Mouse (Mus musculus) CH12.LX (cell line): ENCODE results near the gene Nfkbia. TPM values are rescaled to one million over a fixed set of nuclear protein-coding genes. Genes with fewer than 3 reads are reported as not detected.

Experiments used
- DNase-seq: peaks from one replicate; pipeline ENCODE4 v3.0.0-alpha.2; 2013; ENCODE audit errors: extremely low read depth
- H3K27ac ChIP-seq: 2 replicates; pipeline ENCODE4 v1.5.1; 2012; ENCODE audit warnings: low read depth, mild to moderate bottlenecking, control low read depth, moderate library complexity; ENCODE audit not compliant: insufficient read depth
- H3K27me3 ChIP-seq: replicated peaks from 2 replicates; pipeline ENCODE3; 2012; ENCODE audit warnings: inconsistent platforms
- H3K36me3 ChIP-seq, 2 experiments: replicated peaks in 1 of 2; 2 replicates each; pipeline versions ENCODE3 to v1.6.1; 2012; ENCODE audit warnings: inconsistent platforms in 1 of 2, low read length in 1 of 2, mild to moderate bottlenecking in 1 of 2, mixed read lengths in 1 of 2, moderate library complexity in 1 of 2; ENCODE audit not compliant: control insufficient read depth in 1 of 2, insufficient read depth in 1 of 2
- H3K4me1 ChIP-seq, 2 experiments: 2 replicates each; pipeline ENCODE4 v1.6.1; 2012; ENCODE audit warnings: inconsistent platforms in 1 of 2, moderate library complexity in 1 of 2; ENCODE audit not compliant: insufficient read depth in 2 of 2, control insufficient read depth in 1 of 2
- H3K4me2 ChIP-seq: 2 replicates; pipeline ENCODE4 v1.6.1; 2012; ENCODE audit warnings: low read depth, mild to moderate bottlenecking, control low read depth; ENCODE audit not compliant: poor library complexity, insufficient read depth, severe bottlenecking
- H3K4me3 ChIP-seq, 3 experiments: fragments of 150-350 bp in 1 of 3; sonication (generic) in 1 of 3; replicated peaks in 1 of 3; 2 replicates each; pipeline versions ENCODE3 to v1.5.1; 2011 to 2012; ENCODE audit warnings: low read depth in 2 of 3, low read length in 2 of 3, mild to moderate bottlenecking in 2 of 3, moderate library complexity in 2 of 3, control low read depth in 1 of 3, improper control_type of control experiment in 1 of 3, inconsistent platforms in 1 of 3, mixed read lengths in 1 of 3; ENCODE audit not compliant: poor library complexity in 1 of 3
- H3K79me2 ChIP-seq: replicated peaks from 2 replicates; pipeline ENCODE4 v1.6.1; 2012; ENCODE audit warnings: mild to moderate bottlenecking, moderate library complexity; ENCODE audit not compliant: control insufficient read depth, poor library complexity, insufficient read depth, severe bottlenecking; ENCODE audit errors: extremely low read depth
- H3K9ac ChIP-seq: 2 replicates; pipeline ENCODE4 v1.6.1; 2012; ENCODE audit warnings: low read depth, mild to moderate bottlenecking, control low read depth, moderate library complexity; ENCODE audit not compliant: insufficient read depth
- H3K9me3 ChIP-seq: replicated peaks from 2 replicates; pipeline ENCODE3; 2012; ENCODE audit warnings: low read length, inconsistent platforms, mixed read lengths
- BHLHE40 ChIP-seq: IDR thresholded peaks from 2 replicates; pipeline ENCODE4 v1.6.1; 2011; ENCODE audit warnings: mild to moderate bottlenecking, low read depth, low read length, improper control_type of control experiment
- CHD1 ChIP-seq: IDR thresholded peaks from 2 replicates; pipeline ENCODE4 v1.6.1; 2012; ENCODE audit warnings: low read depth, low read length, improper control_type of control experiment, inconsistent platforms
- CHD2 ChIP-seq: IDR thresholded peaks from 2 replicates; pipeline ENCODE4 v1.6.1; 2011; ENCODE audit warnings: low read length, improper control_type of control experiment
- CTCF ChIP-seq, 2 experiments: IDR thresholded peaks in 1 of 2; conservative IDR thresholded peaks in 1 of 2; 2 replicates each; pipeline ENCODE4 v1.5.1; 2011 to 2012; ENCODE audit warnings: low read depth in 2 of 2, low read length in 2 of 2, improper control_type of control experiment in 1 of 2, inconsistent platforms in 1 of 2, mild to moderate bottlenecking in 1 of 2, moderate library complexity in 1 of 2
- ELF1 ChIP-seq: IDR thresholded peaks from 2 replicates; pipeline ENCODE4 v1.6.1; 2014; ENCODE audit warnings: low read depth, mild to moderate bottlenecking, inconsistent platforms, low read length, improper control_type of control experiment
- EP300 ChIP-seq: IDR thresholded peaks from 2 replicates; pipeline ENCODE4 v1.6.1; 2011; ENCODE audit warnings: low read length, improper control_type of control experiment
- ETS1 ChIP-seq: conservative IDR thresholded peaks from 2 replicates; pipeline ENCODE4 v1.6.1; 2012; ENCODE audit warnings: low read depth, mild to moderate bottlenecking, inconsistent platforms, low read length, improper control_type of control experiment, moderate library complexity
- GABPA ChIP-seq: IDR thresholded peaks from 2 replicates; pipeline ENCODE4 v1.6.1; 2012; ENCODE audit warnings: low read depth, low read length, improper control_type of control experiment, inconsistent platforms; ENCODE audit not compliant: insufficient replicate concordance
- IRF4 ChIP-seq: IDR thresholded peaks from 2 replicates; pipeline ENCODE4 v1.6.1; 2014; ENCODE audit warnings: low read depth, mild to moderate bottlenecking, inconsistent platforms, low read length, improper control_type of control experiment
- JUN ChIP-seq: IDR thresholded peaks from 2 replicates; pipeline ENCODE4 v1.6.1; 2011; ENCODE audit warnings: low read depth, mild to moderate bottlenecking, low read length, improper control_type of control experiment, moderate library complexity; ENCODE audit not compliant: insufficient read depth
- KAT2A ChIP-seq: IDR thresholded peaks from 2 replicates; pipeline ENCODE4 v1.6.1; 2012; ENCODE audit warnings: low read length, improper control_type of control experiment, inconsistent platforms; ENCODE audit not compliant: insufficient replicate concordance
- MAX ChIP-seq: IDR thresholded peaks from 2 replicates; pipeline ENCODE4 v1.6.1; 2011; ENCODE audit warnings: low read length, improper control_type of control experiment
- MAZ ChIP-seq: IDR thresholded peaks from 2 replicates; pipeline ENCODE4 v1.6.1; 2012; ENCODE audit warnings: low read depth, mild to moderate bottlenecking, inconsistent platforms, low read length, improper control_type of control experiment, moderate library complexity
- MEF2A ChIP-seq: IDR thresholded peaks from 2 replicates; pipeline ENCODE4 v1.6.1; 2014; ENCODE audit warnings: low read depth, mild to moderate bottlenecking, inconsistent platforms, low read length, improper control_type of control experiment, borderline replicate concordance
- MXI1 ChIP-seq: IDR thresholded peaks from 2 replicates; pipeline ENCODE4 v1.6.1; 2011; ENCODE audit warnings: mild to moderate bottlenecking, low read depth, low read length, improper control_type of control experiment
- NRF1 ChIP-seq: IDR thresholded peaks from 2 replicates; pipeline ENCODE4 v1.6.1; 2014; ENCODE audit warnings: low read depth, mild to moderate bottlenecking, inconsistent platforms, low read length, improper control_type of control experiment, moderate library complexity
- POLR2A ChIP-seq: IDR thresholded peaks from 2 replicates; pipeline ENCODE4 v1.6.1; 2011; ENCODE audit warnings: low read depth, mild to moderate bottlenecking, improper control_type of control experiment, low read length
- POLR2AphosphoS2 ChIP-seq: IDR thresholded peaks from 2 replicates; pipeline ENCODE4 v1.6.1; 2011; ENCODE audit warnings: low read depth, low read length, improper control_type of control experiment
- RAD21 ChIP-seq: IDR thresholded peaks from 2 replicates; pipeline ENCODE4 v1.6.1; 2011; ENCODE audit warnings: low read depth, mild to moderate bottlenecking, low read length, improper control_type of control experiment, moderate library complexity
- SIN3A ChIP-seq: IDR thresholded peaks from 2 replicates; pipeline ENCODE4 v1.6.1; 2012; ENCODE audit warnings: low read length, improper control_type of control experiment, inconsistent platforms
- SMC3 ChIP-seq: IDR thresholded peaks from 2 replicates; pipeline ENCODE4 v1.6.1; 2011; ENCODE audit warnings: low read depth, low read length, improper control_type of control experiment
- TBP ChIP-seq: conservative IDR thresholded peaks from 2 replicates; pipeline ENCODE4 v1.6.1; 2011; ENCODE audit warnings: low read depth, low read length, improper control_type of control experiment
- TCF12 ChIP-seq: IDR thresholded peaks from 2 replicates; pipeline ENCODE4 v1.6.1; 2014; ENCODE audit warnings: low read depth, mild to moderate bottlenecking, inconsistent platforms, low read length, improper control_type of control experiment
- UBTF ChIP-seq: IDR thresholded peaks from 2 replicates; pipeline ENCODE4 v1.6.1; 2012; ENCODE audit warnings: low read depth, mild to moderate bottlenecking, inconsistent platforms, low read length, improper control_type of control experiment, moderate library complexity
- USF1 ChIP-seq: IDR thresholded peaks from 2 replicates; pipeline ENCODE4 v1.6.1; 2014; ENCODE audit warnings: low read depth, mild to moderate bottlenecking, inconsistent platforms, low read length, improper control_type of control experiment
- USF2 ChIP-seq: conservative IDR thresholded peaks from 2 replicates; pipeline ENCODE4 v1.6.1; 2011; ENCODE audit warnings: low read depth, low read length, improper control_type of control experiment
- ZKSCAN1 ChIP-seq: IDR thresholded peaks from 2 replicates; pipeline ENCODE4 v1.6.1; 2012; ENCODE audit warnings: low read depth, inconsistent platforms, low read length, improper control_type of control experiment, borderline replicate concordance
- ZMIZ1 ChIP-seq: IDR thresholded peaks from 2 replicates; pipeline ENCODE4 v1.6.1; 2012; ENCODE audit warnings: low read depth, mild to moderate bottlenecking, inconsistent platforms, low read length, improper control_type of control experiment
- ZNF384 ChIP-seq: IDR thresholded peaks from 2 replicates; pipeline ENCODE4 v1.6.1; 2012; ENCODE audit warnings: low read depth, low read length, improper control_type of control experiment, inconsistent platforms
- dilution Hi-C: fragments of 300-500 bp; cut with MboI; formaldehyde crosslinking; loops from 2 replicates; pipeline ENCODE4 v1.14.3; 2020; ENCODE audit warnings: low sequenced_read_pairs; ENCODE audit not compliant: extremely low pct_unique_long_range_greater_than_20kb, extremely low pct_ligation_motif_present
- in situ Hi-C: fragments of 300-500 bp; cut with MboI; formaldehyde crosslinking; loops from 3 replicates; pipeline ENCODE4 v1.14.3; 2019; ENCODE audit warnings: low sequenced_read_pairs, low pct_ligation_motif_present, low pct_unique_long_range_greater_than_20kb, mixed read lengths
- polyA plus RNA-seq: library from polyadenylated mRNA; unstranded; fragments of >175 nt; gene quantifications from 2 replicates; pipeline ENCODE4 v1.2.1, GENCODE M21; 2012; ENCODE audit warnings: low read depth; ENCODE audit not compliant: insufficient read length
- total RNA-seq, 2 experiments: library from RNA; depleted of rRNA; stranded (reverse); fragments of 300-350 nt in 1 of 2; fragments of >200 nt in 1 of 2; gene quantifications; 2 replicates each; pipeline ENCODE4 v1.2.3; 2012 to 2014

The Nfkbia gene
- total and polyA plus RNA-seq, 3 experiments: 143 to 702 (median 178) TPM

DNA sequence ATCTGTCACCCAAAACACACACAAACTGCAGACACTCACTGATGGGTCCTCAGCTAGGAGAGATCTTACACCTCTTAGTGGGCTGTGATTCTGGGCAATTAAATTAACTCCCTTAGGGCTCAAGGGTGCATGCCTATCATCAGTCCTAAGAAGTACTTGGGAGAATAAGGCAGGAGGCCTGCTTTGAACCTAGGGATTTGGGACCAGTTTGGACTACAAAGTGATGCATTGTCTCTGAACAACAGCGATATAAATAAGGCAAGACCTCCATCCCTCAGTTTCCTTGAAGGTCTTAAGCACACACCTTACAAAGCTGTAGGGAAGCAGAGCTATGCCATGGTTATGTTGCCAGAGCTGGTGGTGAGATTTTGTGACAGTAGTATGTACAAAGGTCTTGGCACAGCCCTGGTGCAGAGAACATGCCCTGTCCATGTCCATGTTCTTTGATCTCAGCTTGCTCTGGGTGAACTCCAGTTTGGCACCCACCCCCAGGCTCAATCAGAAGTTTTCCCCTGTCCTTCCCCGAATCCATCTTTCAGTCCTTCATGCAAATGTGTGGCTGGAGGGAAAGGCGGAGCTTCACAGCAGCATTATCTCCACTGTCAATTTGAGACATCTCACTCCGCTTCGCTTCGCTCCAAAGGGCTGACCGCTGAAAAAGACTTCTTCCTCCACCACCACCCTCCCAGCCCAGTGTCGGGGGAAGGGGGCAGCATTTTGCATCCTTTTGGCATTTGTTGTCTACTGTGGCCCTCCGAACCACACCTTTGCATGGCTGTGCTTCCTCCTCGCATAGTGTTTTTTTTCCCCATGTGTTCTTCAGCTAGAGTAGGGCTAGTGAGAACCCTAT lies 24.9 kb downstream of the Nfkbia start (continued):
- TF ChIP-seq CHD1 (peak; percentile 56; the same call in 1 of the 2 replicates), ZNF384 (peak; percentile 79), TBP (peak; percentile 86), GABPA (no peak), USF1 (no peak), CTCF (conservative IDR thresholded peaks at IDR 0.05 in 1 of 2, IDR thresholded peaks at IDR 0.05 in 1 of 2; ENCODE audit: low read depth in 2 of 2, low read length in 2 of 2) (no peak; a peak in 1 of 4 replicates), KAT2A (0 out of 2 replicates have a peak, but pooled peaks have one; percentile 32), CHD2 (peak; percentile 38), MAZ (peak; percentile 83; the same call in 1 of the 2 replicates), NRF1 (no peak), SIN3A (peak; percentile 79), RAD21 (peak; percentile 11), POLR2AphosphoS2 (peak; percentile 60; the same call in 1 of the 2 replicates), ELF1 (peak; percentile 49), MEF2A (peak; percentile 88), MXI1 (peak; percentile 43; the same call in 1 of the 2 replicates), IRF4 (peak; percentile 83), POLR2A (peak; percentile 70)
- TF ChIP-seq, all 38 proteins: peak for 24

DNA sequence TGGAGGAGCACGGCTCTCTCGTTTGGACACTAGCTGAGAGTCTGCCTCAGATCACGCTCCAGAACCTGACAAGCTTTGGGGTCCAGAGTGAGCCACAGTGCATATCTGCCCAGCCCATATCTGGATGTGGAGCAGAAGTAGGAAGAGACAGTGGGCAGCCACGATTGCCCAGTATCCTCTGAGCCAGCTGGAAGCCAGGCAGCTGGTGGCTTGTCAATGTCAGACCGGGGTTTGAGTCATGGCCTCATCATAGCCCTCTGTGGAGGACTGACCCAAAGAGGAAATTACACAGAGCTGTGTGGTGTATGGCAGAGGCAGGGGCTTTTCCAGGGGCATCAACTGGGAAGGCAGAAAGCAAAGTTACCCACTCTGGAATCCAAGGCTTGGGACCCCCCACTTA lies 25.6 kb downstream of the Nfkbia start:
- TF ChIP-seq USF1 (no peak), JUN (no peak), MAZ (no peak; the same call in 1 of the 2 replicates), MXI1 (no peak), CTCF (conservative IDR thresholded peaks at IDR 0.05 in 1 of 2, IDR thresholded peaks at IDR 0.05 in 1 of 2; ENCODE audit: low read depth in 2 of 2, low read length in 2 of 2) (no peak), IRF4 (no peak), POLR2AphosphoS2 (no peak), MAX (no peak), USF2 (no peak), BHLHE40 (no peak), GABPA (no peak), ZMIZ1 (no peak), UBTF (no peak), CHD1 (no peak), SMC3 (no peak), EP300 (no peak), ETS1 (no peak), TCF12 (no peak), ZKSCAN1 (no peak), NRF1 (no peak)
- H3K4me1 ChIP-seq: peaks cover 51 to 97% of the 10 kb centered on the region in 2 experiments
- no peaks in the 10 kb centered on the region for H3K36me3 ChIP-seq
- H3K4me3 ChIP-seq: peak overlapping the region in 1 of 3 experiments; percentile 7
- no peaks in the 10 kb centered on the region for H3K9me3 ChIP-seq
- no peaks in the 10 kb centered on the region for H3K27me3 ChIP-seq
- H3K27ac ChIP-seq: peak overlapping the region; percentile 97
- no peaks in the 10 kb centered on the region for H3K79me2 ChIP-seq
- in situ Hi-C loops (no loop called here), dilution Hi-C loops (no loop called here)
- DNase-seq: no peak
- peak overlapping the region; percentile 80; the same call in 1 of the 2 replicates for H3K9ac ChIP-seq
- H3K4me2 ChIP-seq: peak overlapping the region; percentile 52
